Mouse (Mus musculus) adipose tissue, adult 10 weeks (tissue): Measurements from ENCODE around the gene Ulk1. TPM values are rescaled to one million over a fixed set of nuclear protein-coding genes. Genes with fewer than 3 reads are reported as not detected.

Experiments
- polyA plus RNA-seq: library from polyadenylated mRNA; stranded (reverse); fragments of 350-450 nt; fragmentation: Illumina TruSeq; extraction: RNeasy Lipid Tissue Mini Kit (QIAGEN cat#74804); gene quantifications from one replicate; pipeline ENCODE4 v1.2.3, GENCODE M21; 2014; ENCODE audit warnings: low read depth, low replicate concordance

The Ulk1 gene
- polyA plus RNA-seq, result 30.5 TPM

DNA sequence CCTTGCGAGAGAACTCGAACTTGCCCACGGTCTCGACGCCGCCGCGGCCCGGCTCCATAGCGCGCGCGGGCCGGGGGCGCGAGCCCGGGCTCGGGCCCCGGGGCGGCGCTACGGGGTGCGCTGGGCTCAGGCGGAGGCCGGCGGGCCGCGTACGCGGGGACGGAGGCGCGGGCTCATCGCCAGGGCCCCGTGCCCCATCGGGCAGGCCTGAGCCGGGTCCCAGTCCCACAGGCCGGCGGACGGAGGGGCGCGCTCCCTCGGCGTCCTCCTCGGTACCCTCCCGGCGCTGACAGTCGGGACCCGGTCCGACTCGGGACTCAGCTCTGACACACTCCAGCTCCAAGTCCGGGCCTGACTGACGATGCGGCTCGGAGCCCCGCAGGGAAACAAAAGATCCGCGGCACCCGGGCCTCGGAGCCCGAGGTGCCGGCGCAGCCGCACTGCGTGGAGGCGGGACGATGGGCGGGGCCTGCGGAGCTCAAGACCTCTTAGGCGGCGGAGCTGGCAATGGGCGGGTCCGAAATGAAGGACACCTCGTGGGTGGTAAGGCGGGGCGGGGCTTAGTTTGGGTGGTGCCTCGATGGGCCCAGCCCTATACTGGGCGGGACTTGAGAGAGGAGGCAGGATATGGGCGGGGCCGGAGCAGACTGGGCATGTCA is at the start of gene Ulk1:
TSS of gene Ulk1 (minus strand) at position 431 of the 659 bp plus-strand sequence.

GRCm38 (mm10) chr5:110839678-110840365 is 29.9 kb upstream of the Ulk1 start, which contains the start of the genes Hscb and Chek2:
Gene Hscb, minus strand, starts transcription at chr5:110839777.
Gene Chek2, plus strand, starts transcription at chr5:110839979.

GRCm38 (mm10) chr5:110779998-110780760 is 29.7 kb downstream of the Ulk1 start, which contains the start of gene Pus1:
Gene Pus1, minus strand, starts transcription at chr5:110780659.

DNA sequence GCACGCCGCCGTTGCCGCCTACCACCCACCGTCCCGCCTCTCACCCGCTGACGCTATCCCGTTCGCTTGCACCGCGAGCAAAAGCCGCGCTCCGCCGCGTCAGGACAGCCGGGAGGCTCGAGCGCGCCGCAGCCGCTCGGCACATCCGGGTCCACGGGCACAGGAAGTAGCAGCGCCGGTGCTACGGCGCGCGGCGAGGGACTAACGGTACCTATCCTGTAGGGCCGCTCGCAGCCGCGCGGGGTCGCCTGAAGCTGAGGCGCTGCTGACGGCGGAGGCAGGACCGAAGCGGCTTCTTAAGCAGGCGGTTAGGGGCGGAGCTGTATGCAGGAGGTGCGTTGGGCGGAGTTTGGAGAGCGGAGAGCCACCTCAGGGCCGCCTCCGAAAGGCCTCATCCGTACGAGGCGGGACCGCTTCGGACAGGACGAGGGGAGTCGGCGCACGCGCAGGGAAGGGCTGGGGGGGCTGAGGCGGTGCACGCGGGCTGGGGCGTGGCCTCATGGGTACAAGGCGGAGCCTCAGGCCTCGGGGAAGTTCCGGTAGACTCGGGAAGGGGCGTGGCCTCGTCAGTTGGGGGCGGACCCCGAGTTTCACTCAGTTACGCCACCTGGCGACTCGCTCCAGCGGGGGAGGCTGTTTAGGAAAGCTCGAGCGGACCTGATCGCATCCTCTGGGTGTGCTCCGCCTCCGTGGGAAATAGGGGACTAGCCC is 39.3 kb downstream of the Ulk1 start, which contains the start of gene Ep400:
TSS of gene Ep400 (minus strand) at position 270 of the 711 bp plus-strand sequence.

Other genes starting within 250 kb of the Ulk1 start
- 11.9 TPM for gene Noc4l, start 156.7 kb downstream of the Ulk1 start, polyA plus RNA-seq
- gene Ddx51, start 156.6 kb downstream of the Ulk1 start, polyA plus RNA-seq, result 10.6 TPM
- gene Ep400, start 39.4 kb downstream of the Ulk1 start, polyA plus RNA-seq, result 25.6 TPM
- 16.3 TPM for gene Pus1, start 29.4 kb downstream of the Ulk1 start, polyA plus RNA-seq
- 25.8 TPM for gene Hscb, start 29.7 kb upstream of the Ulk1 start, polyA plus RNA-seq
- gene Chek2, start 29.9 kb upstream of the Ulk1 start, polyA plus RNA-seq, result 9.3 TPM
- gene Ttc28, start 69.7 kb upstream of the Ulk1 start, polyA plus RNA-seq, result 10.7 TPM